Comparison of ENCODE assay signal across 17 mouse cellular contexts in genomic region chr12:102309800-102310195, GRCm38 (mm10).
"Had no signal": no experiment of that assay in that cellular context is flagged by ENCODE, and none has a peak within 500 bp of the region (broad histone marks: within the 10 kb centered on the region; RNA-seq: fewer than 3 reads in every experiment).

No protein-coding gene starts in this region.

- H3K9me3 ChIP-seq: lung, embryonic 15.5 days; midbrain, embryonic 12.5 days; neural tube, embryonic 13.5 days; neural tube, embryonic 15.5 days had no signal

- H3K36me3 ChIP-seq: midbrain, embryonic 12.5 days; neural tube, embryonic 13.5 days; neural tube, embryonic 15.5 days had no signal

- H3K27ac ChIP-seq: liver, embryonic 14.5 days; lung, embryonic 15.5 days; macrophage; midbrain, embryonic 12.5 days; neural tube, embryonic 13.5 days; neural tube, embryonic 15.5 days had no signal

- H3K9ac ChIP-seq: liver, embryonic 14.5 days; lung, embryonic 15.5 days; midbrain, embryonic 12.5 days; neural tube, embryonic 13.5 days; neural tube, embryonic 15.5 days had no signal

- H3K4me1 ChIP-seq: midbrain, embryonic 12.5 days had no signal

- ATAC-seq: lung, postnatal 0 days; midbrain, embryonic 16.5 days had no signal

- H3K27me3 ChIP-seq: lung, embryonic 15.5 days; megakaryocyte, embryonic 14.5 days; midbrain, embryonic 12.5 days; neural tube, embryonic 13.5 days; neural tube, embryonic 15.5 days had no signal

- H3K4me3 ChIP-seq: lung, embryonic 15.5 days; midbrain, embryonic 12.5 days; myocyte; neural tube, embryonic 13.5 days; neural tube, embryonic 15.5 days had no signal

- H3K4me2 ChIP-seq: lung, embryonic 15.5 days; midbrain, embryonic 12.5 days; neural tube, embryonic 13.5 days; neural tube, embryonic 15.5 days had no signal

- DNase-seq: lung, adult 2 months; lung, postnatal 14 days; lung, postnatal 36 days; midbrain, embryonic 14.5 days; retina, postnatal 1 day; right cerebral cortex, postnatal 14 days; spleen, adult 18-20 months had no signal
